Mouse (Mus musculus) B cell, adult 2 months (primary cell): ENCODE results near the gene Pgs1.

Experiments
- DNase-seq, 2 experiments: peaks; one replicate each; pipeline ENCODE4 v3.0.0; 2022

The Pgs1 gene

GRCm38 (mm10) chr11:118004217-118004616, 18.1 kb downstream of the Pgs1 start:
- no peak for DNase-seq

- DNase-seq, result no peak
Observed at GRCm38 (mm10) chr11:118007460-118008143, 21.5 kb downstream of the Pgs1 start.

- no peak for DNase-seq
Observed at GRCm38 (mm10) chr11:118008144-118008805, 22.2 kb downstream of the Pgs1 start.

- no peak for DNase-seq
Observed at GRCm38 (mm10) chr11:118008843-118009242, 22.8 kb downstream of the Pgs1 start.

- DNase-seq, result no peak
Observed at GRCm38 (mm10) chr11:118009865-118010571, 23.9 kb downstream of the Pgs1 start.

GRCm38 (mm10) chr11:118012595-118012994, 26.5 kb downstream of the Pgs1 start:
- DNase-seq, result no peak

GRCm38 (mm10) chr11:118013339-118013738, 27.2 kb downstream of the Pgs1 start:
- no peak for DNase-seq

GRCm38 (mm10) chr11:118014391-118014995, 28.4 kb downstream of the Pgs1 start:
- DNase-seq, result peak; percentile 59 to 65

GRCm38 (mm10) chr11:118015381-118016145, 29.5 kb downstream of the Pgs1 start:
- peak; percentile 43 to 47 for DNase-seq

GRCm38 (mm10) chr11:118018328-118018727, 32.2 kb downstream of the Pgs1 start:
- peak; percentile 57 to 62 for DNase-seq

GRCm38 (mm10) chr11:118021806-118022205, 35.7 kb downstream of the Pgs1 start:
- peak; percentile 85 to 87 for DNase-seq

GRCm38 (mm10) chr11:118023475-118023874, 37.4 kb downstream of the Pgs1 start:
- no peak for DNase-seq

- DNase-seq, result no peak
Observed at GRCm38 (mm10) chr11:118024111-118024510, 38.0 kb downstream of the Pgs1 start.

- no peak for DNase-seq
Observed at GRCm38 (mm10) chr11:118029170-118029569, 43.1 kb downstream of the Pgs1 start.

GRCm38 (mm10) chr11:118031134-118031533, 45.0 kb downstream of the Pgs1 start:
- no peak for DNase-seq

GRCm38 (mm10) chr11:118034395-118034794, 48.3 kb downstream of the Pgs1 start:
- DNase-seq, result no peak

GRCm38 (mm10) chr11:118035068-118035467, 49.0 kb downstream of the Pgs1 start:
- no peak for DNase-seq

- DNase-seq, result no peak
Observed at GRCm38 (mm10) chr11:118042791-118043190, 56.7 kb downstream of the Pgs1 start.

GRCm38 (mm10) chr11:118043293-118043907, 57.3 kb downstream of the Pgs1 start:
- no peak for DNase-seq

GRCm38 (mm10) chr11:118049641-118050040, 63.5 kb downstream of the Pgs1 start:
- no peak for DNase-seq

GRCm38 (mm10) chr11:118050174-118050573, 64.1 kb downstream of the Pgs1 start:
- no peak for DNase-seq

GRCm38 (mm10) chr11:118058367-118058766, 72.3 kb downstream of the Pgs1 start:
- DNase-seq, result no peak
